ENCODE assay signal across 21 mouse cellular contexts in genomic region chr2:181391541-181391940, GRCm38 (mm10).
"Had no signal": no experiment of that assay in that cellular context is flagged by ENCODE, and none has a peak within 500 bp of the region (broad histone marks: within the 10 kb centered on the region; RNA-seq: fewer than 3 reads in every experiment).

No protein-coding gene starts in this region.

- H3K27ac ChIP-seq: heart, adult 2 months; heart, embryonic 13.5 days; heart, embryonic 15.5 days; hindbrain, embryonic 14.5 days; hindbrain, postnatal 0 days; layer of hippocampus, adult 2 months; left cerebral cortex, adult 2 months; limb, embryonic 10.5 days; limb, embryonic 12.5 days; liver, embryonic 13.5 days had no signal

- H3K27me3 ChIP-seq: heart, embryonic 13.5 days; heart, embryonic 15.5 days; limb, embryonic 12.5 days; liver, embryonic 13.5 days had no signal

- H3K4me1 ChIP-seq: limb, embryonic 10.5 days; limb, embryonic 12.5 days; liver, embryonic 13.5 days had no signal

- H3K9me3 ChIP-seq: heart, embryonic 13.5 days; heart, embryonic 15.5 days; limb, embryonic 10.5 days; limb, embryonic 12.5 days; liver, embryonic 13.5 days had no signal

- H3K4me3 ChIP-seq: heart, adult 2 months; heart, embryonic 13.5 days; heart, embryonic 15.5 days; layer of hippocampus, adult 2 months; left cerebral cortex, adult 2 months; limb, embryonic 10.5 days; limb, embryonic 12.5 days; liver, embryonic 13.5 days had no signal

- DNase-seq: forebrain, postnatal 0 days; gastrocnemius, postnatal 14 days; heart, adult 2 months; heart, postnatal 14 days; heart, postnatal 36 days; kidney, adult 18-20 months; kidney, adult 8-10 months; kidney, postnatal 10 days; kidney, postnatal 4 days; liver; liver, embryonic 13.5 days had no signal

- ATAC-seq: hindbrain, postnatal 0 days had no signal

- H3K9ac ChIP-seq: forebrain, postnatal 0 days; heart, embryonic 13.5 days; heart, embryonic 15.5 days; hindbrain, embryonic 14.5 days; limb, embryonic 12.5 days; liver, embryonic 13.5 days had no signal

- H3K4me2 ChIP-seq: heart, embryonic 11.5 days; heart, embryonic 13.5 days; heart, embryonic 15.5 days; hindbrain, embryonic 14.5 days; limb, embryonic 12.5 days; liver, embryonic 11.5 days; liver, embryonic 13.5 days had no signal
